Mouse (Mus musculus): Measurements from ENCODE around the gene Atf7ip. TPM values are rescaled to one million over a fixed set of nuclear protein-coding genes. Genes with fewer than 3 reads are reported as not detected.

The Atf7ip gene
- polyA plus RNA-seq, 1 experiment: not detected

DNA sequence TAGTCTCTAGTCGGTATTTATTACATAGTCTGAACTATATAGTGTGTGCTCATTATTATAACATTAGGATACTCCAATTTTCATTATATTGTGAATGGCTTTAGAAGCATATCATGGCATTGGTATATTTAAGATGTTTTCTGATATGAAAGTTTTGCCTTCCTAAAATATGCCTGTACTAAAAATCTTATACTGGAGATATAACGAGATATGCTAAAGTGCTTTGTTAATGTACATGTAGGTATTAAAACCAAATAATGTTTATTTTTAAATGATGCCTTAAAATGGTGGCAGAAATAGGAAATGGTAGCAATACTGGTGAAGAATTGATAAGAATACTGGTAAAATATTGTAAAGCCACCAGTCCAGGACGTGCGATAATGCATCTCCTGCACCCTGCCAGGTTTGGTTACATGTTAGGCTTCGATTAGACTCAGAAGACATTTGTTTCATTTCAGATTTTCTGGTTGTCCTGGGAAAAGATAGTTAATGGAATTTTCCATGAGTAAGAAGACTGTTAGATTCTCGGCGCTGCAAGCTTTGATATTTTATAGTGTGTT, 45.7 kb downstream of the Atf7ip start:
- WGBS: 46% methylated on average over 7 of the region's 7 CpGs
- Histone ChIP-seq H3K4me3 (ENCODE audit: insufficient read depth, low read depth, low read length) (no peak overlapping the region), H3K4me1 (ENCODE audit: control insufficient read depth, insufficient read depth, low read length) (peaks cover 6% of the 10 kb centered on the region), H3K27ac (ENCODE audit: insufficient read depth, low read depth, low read length) (peak overlapping the region; percentile 41; the same call in 1 of the 2 replicates)
- no peak for TF ChIP-seq POLR2A (IDR thresholded peaks at IDR 0.05; ENCODE audit: insufficient read depth, low read depth, low read length)
- TF ChIP-seq CTCF (IDR thresholded peaks at IDR 0.05; ENCODE audit: insufficient read depth, low read depth, low read length): no peak

DNA sequence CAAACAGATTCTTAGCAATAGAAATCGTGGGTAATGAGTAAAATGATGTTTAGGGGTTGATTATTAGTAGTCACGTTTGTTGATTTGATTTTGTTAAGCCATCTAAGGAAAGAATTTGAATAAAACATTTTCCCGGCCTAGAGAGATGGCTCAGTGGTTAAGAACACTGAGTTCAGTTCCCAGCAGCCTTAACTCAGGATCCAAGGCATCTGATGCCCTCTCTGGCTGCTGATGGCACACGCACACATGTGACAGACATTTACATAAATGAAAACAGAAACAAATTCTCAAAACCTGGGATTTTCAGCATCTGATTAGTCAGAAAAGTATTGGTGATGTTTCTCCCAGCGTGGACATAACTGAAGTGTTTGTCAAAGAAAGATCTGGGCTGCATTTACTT, 47.2 kb downstream of the Atf7ip start:
- Histone ChIP-seq H3K27ac (ENCODE audit: insufficient read depth, low read depth, low read length) (peak overlapping the region; percentile 86; the same call in 1 of the 2 replicates), H3K4me1 (ENCODE audit: control insufficient read depth, insufficient read depth, low read length) (peaks cover 5% of the 10 kb centered on the region), H3K4me3 (ENCODE audit: insufficient read depth, low read depth, low read length) (no peak overlapping the region)
- 78% methylated on average over 5 of the region's 5 CpGs for WGBS
- no peak for TF ChIP-seq POLR2A (IDR thresholded peaks at IDR 0.05; ENCODE audit: insufficient read depth, low read depth, low read length)
- TF ChIP-seq CTCF (IDR thresholded peaks at IDR 0.05; ENCODE audit: insufficient read depth, low read depth, low read length): no peak

DNA sequence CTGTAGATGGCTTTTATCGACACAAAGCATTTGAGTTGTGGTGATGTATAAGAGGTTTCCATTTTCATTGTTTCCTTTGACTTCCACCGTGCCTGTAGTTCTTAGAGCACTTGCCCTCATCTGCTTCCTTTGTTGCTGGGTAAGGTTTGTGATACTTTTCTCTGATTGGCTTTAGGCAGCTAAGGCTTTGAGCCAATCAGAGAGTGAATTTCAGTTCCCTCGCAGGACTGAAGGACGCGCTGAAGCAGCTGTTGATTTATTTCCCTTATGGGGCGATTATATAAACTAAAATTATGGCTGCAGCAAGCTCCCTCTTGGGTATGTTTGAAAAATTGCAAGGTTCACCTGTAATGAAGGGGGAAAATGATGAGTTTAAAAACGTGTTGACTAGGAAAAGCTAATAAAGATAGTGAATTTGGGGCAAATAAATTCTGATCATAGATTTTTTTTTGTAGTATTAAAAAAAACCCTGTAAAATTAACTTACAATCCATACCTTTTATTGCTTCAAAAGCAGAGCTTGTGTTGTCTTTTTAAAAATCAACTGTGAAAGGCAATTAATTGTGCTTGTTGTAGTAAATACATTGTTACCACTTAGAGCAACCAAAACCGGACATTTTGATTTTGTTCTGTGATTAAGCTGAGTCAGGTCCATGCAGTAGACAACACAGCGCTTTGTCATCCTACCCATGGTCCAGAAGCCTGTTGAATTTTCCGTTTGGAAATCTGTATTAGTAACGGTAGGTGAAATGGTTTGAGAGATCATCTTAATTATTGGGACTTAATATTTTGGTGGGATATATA, 48.0 kb downstream of the Atf7ip start:
- TF ChIP-seq POLR2A (IDR thresholded peaks at IDR 0.05; ENCODE audit: insufficient read depth, low read depth, low read length) (no peak), CTCF (IDR thresholded peaks at IDR 0.05; ENCODE audit: insufficient read depth, low read depth, low read length) (no peak)
- peaks cover 5% of the 10 kb centered on the region for H3K4me1 ChIP-seq (ENCODE audit: control insufficient read depth, insufficient read depth, low read length)
- WGBS: 24% methylated on average over 11 of the region's 11 CpGs
- H3K4me3 ChIP-seq (ENCODE audit: insufficient read depth, low read depth, low read length): no peak overlapping the region
- H3K27ac ChIP-seq (ENCODE audit: insufficient read depth, low read depth, low read length): peak overlapping the region; percentile 78

DNA sequence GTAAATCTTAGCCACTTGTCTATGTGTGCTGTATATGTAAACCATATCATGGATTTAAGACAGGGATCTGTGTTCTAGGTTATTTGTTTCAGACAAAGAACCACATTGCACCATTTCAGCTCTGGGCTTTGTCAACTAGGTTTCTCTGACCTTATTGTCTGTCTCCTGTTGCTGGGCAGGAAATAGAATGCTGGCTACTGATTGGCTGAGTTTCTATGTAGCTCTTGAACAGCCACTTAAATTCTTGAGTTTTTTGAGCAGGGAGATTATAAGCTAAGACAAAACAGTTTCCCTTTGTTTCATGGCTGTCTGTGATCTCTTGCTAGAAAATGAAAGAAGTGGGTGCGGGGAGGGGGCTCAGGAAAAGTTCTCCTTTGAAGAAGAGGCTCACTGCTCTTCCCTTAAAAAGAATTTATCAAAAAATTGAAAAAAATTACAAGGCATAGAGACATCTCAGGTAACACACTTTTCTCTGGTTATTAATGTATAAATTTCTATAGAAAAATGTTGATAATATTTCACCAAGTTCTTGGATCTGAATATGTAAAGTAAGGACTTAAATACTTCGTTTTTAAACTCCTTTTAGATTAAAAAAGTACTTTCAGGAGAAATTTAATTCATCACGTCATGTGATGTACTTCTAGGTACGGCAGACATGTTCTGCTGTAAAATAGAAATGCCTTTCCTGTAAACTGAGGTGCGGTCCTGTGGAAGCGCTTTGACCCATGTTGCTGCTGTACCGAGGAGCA, 49.0 kb downstream of the Atf7ip start:
- H3K4me3 ChIP-seq (ENCODE audit: insufficient read depth, low read depth, low read length): no peak overlapping the region
- 69% methylated on average over 7 of the region's 7 CpGs for WGBS

DNA sequence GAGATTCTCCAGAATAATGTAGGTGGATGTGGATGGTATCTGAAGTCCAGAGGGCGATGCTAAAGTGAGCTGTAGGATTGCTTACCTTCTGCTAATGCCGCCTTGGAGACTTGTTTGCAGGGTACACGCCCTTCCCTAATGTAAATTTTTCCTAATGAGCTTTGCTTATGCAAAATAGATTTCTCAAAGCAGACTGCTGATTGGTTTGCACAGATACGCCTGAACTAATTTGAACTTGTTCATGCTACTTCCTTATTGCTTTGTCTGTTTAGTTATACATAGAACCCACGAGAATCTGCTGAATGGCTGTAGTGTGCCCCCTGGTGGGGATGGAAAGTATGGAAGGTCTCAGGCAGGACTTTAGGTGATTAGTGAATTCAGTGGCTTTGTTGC, 49.6 kb downstream of the Atf7ip start:
- Histone ChIP-seq H3K27ac (ENCODE audit: insufficient read depth, low read depth, low read length) (peak overlapping the region; percentile 61; the same call in 1 of the 2 replicates), H3K4me3 (ENCODE audit: insufficient read depth, low read depth, low read length) (no peak overlapping the region), H3K4me1 (ENCODE audit: control insufficient read depth, insufficient read depth, low read length) (peaks cover 12% of the 10 kb centered on the region)
- 43% methylated on average over 5 of the region's 5 CpGs for WGBS
- TF ChIP-seq CTCF (IDR thresholded peaks at IDR 0.05; ENCODE audit: insufficient read depth, low read depth, low read length): no peak
- no peak for TF ChIP-seq POLR2A (IDR thresholded peaks at IDR 0.05; ENCODE audit: insufficient read depth, low read depth, low read length)

More for the DNA sequence above, 49.0 kb downstream of the Atf7ip start:
- H3K4me1 ChIP-seq (ENCODE audit: control insufficient read depth, insufficient read depth, low read length): peaks cover 7% of the 10 kb centered on the region
- TF ChIP-seq POLR2A (IDR thresholded peaks at IDR 0.05; ENCODE audit: insufficient read depth, low read depth, low read length): no peak
- TF ChIP-seq CTCF (IDR thresholded peaks at IDR 0.05; ENCODE audit: insufficient read depth, low read depth, low read length): no peak
- H3K27ac ChIP-seq (ENCODE audit: insufficient read depth, low read depth, low read length): peak overlapping the region; percentile 66

DNA sequence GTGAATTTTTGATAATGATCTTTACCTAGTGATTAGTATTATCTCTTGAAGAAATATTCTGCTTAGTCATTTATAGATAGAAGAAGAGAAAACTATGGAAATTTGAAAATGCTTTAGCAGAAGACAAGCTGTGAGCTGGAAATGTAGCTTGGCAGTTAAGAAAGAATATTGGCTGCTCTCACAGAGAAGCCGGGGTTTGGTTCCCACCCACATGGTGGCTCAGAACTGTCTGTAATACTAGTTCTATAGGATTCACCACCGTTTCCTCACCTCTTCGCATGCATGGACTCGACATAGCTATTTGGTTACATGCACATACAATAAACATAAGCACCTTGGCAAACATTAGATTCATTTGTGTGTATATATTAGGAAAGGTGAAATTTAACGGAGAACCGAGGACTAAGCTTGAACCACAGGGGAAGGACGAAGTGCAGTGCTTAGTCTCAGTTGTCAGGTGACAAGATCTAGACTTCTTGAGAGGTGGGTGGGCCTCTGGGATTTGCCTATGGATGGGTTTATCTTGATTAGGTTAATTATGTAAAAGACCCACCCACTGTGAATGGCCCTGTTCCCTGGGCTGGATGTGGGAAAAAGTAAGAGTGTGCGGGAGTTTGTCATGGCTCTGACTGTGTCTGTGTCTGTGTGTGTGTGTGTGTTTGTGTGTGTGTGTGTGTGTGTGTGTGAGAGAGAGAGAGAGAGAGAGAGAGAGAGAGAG, 52.5 kb downstream of the Atf7ip start:
- 64% methylated on average over 8 of the region's 8 CpGs for WGBS
- no peak overlapping the region for H3K4me3 ChIP-seq (ENCODE audit: insufficient read depth, low read depth, low read length)
- H3K4me1 ChIP-seq (ENCODE audit: control insufficient read depth, insufficient read depth, low read length): peaks cover 11% of the 10 kb centered on the region
- peak overlapping the region; percentile 59; the same call in 1 of the 2 replicates for H3K27ac ChIP-seq (ENCODE audit: insufficient read depth, low read depth, low read length)
- TF ChIP-seq POLR2A (IDR thresholded peaks at IDR 0.05; ENCODE audit: insufficient read depth, low read depth, low read length) (no peak), CTCF (IDR thresholded peaks at IDR 0.05; ENCODE audit: insufficient read depth, low read depth, low read length) (no peak)

DNA sequence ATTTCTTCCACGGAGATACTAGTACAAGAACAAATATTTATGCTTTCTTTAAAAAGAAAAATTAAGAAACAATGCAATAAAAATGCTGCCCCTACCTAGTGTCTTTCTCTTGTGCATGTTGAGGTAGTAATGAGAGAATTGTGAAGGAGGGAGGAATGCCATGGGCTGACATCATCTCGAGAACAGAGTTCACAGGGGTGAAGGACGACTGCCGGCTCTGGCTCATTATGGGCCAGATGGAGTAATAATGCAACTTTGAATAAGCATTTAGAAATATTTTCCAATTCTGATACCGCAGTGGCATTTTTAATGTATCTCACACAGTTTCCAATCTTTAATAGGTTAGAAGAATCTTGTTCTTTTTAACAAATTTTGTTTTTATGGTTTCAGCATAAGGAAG, 60.0 kb downstream of the Atf7ip start:
- no peak for TF ChIP-seq CTCF (IDR thresholded peaks at IDR 0.05; ENCODE audit: insufficient read depth, low read depth, low read length)
- TF ChIP-seq POLR2A (IDR thresholded peaks at IDR 0.05; ENCODE audit: insufficient read depth, low read depth, low read length): no peak
- 84% methylated on average over 5 of the region's 5 CpGs for WGBS

DNA sequence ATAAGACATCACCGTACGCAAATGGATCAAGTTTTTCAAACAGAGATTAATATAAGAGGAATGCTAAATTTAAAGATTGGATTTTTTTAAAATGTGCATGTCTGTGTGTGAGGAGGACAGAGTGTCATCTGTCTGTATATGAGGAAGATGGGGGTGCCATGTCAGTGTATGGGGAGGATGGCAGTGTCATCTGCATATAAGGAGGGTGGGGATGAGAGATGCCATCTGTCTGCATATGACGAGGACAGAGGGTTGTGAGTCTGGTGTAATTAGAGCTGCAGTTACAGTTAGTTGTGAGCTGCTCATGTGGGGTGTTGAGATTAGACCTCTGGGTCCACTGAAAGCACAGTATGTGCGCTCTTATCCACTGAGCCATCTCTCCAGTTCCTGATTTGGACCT, 84.8 kb downstream of the Atf7ip start:
- H3K4me3 ChIP-seq (ENCODE audit: insufficient read depth, low read depth, low read length): no peak overlapping the region
- no peak for TF ChIP-seq POLR2A (IDR thresholded peaks at IDR 0.05; ENCODE audit: insufficient read depth, low read depth, low read length)
- TF ChIP-seq CTCF (IDR thresholded peaks at IDR 0.05; ENCODE audit: insufficient read depth, low read depth, low read length): no peak
- H3K4me1 ChIP-seq (ENCODE audit: control insufficient read depth, insufficient read depth, low read length): no peaks in the 10 kb centered on the region; the same call in 1 of the 2 replicates
- 92% methylated on average over 4 of the region's 4 CpGs for WGBS
- H3K27ac ChIP-seq (ENCODE audit: insufficient read depth, low read depth, low read length): no peak overlapping the region

More for the DNA sequence above, 60.0 kb downstream of the Atf7ip start:
- Histone ChIP-seq H3K4me3 (ENCODE audit: insufficient read depth, low read depth, low read length) (no peak overlapping the region), H3K27ac (ENCODE audit: insufficient read depth, low read depth, low read length) (no peak overlapping the region), H3K4me1 (ENCODE audit: control insufficient read depth, insufficient read depth, low read length) (no peaks in the 10 kb centered on the region)
